In genomic region chr17:56762769-56763731, GRCm38 (mm10) we compare ENCODE assay signal across 7 mouse cellular contexts. TPM values are rescaled to one million over a fixed set of nuclear protein-coding genes. Genes with fewer than 3 reads are reported as not detected.
DNase-seq lines count a peak whose midpoint lies in the region; ATAC-seq lines count a peak whose summit lies in the region.

No protein-coding gene starts in this region.

- 51% methylated on average over 27 of the region's 27 CpGs for WGBS in embryonic facial prominence, embryonic 11.5 days
- 41% methylated on average over 27 of the region's 27 CpGs for WGBS in lung, embryonic 15.5 days

- peak; percentile 85 for DNase-seq in R1 (ENCODE audit: low read depth, low spot score)
- peak; percentile 73 for DNase-seq in embryonic facial prominence, embryonic 11.5 days (ENCODE audit: low spot score)
- peak; percentile 65 to 81 for DNase-seq in heart, postnatal 10 days
- peak; percentile 60 to 69 for DNase-seq in kidney, postnatal 4 days
- DNase-seq in retina, adult 2 months (ENCODE audit: low read depth, low spot score) = peak; percentile 61

- H3K36me3 ChIP-seq in embryonic facial prominence, embryonic 11.5 days (replicated peaks; ENCODE audit: control insufficient read depth, insufficient read depth, low read depth, low read length) = no peaks in the 10 kb centered on the region
- H3K36me3 ChIP-seq in lung, embryonic 15.5 days = peaks cover 7% of the 10 kb centered on the region

- H3K4me1 ChIP-seq in embryonic facial prominence, embryonic 11.5 days (ENCODE audit: control insufficient read depth, insufficient read depth, low read length) = peaks cover 3% of the 10 kb centered on the region; the same call in 1 of the 2 replicates
- peaks cover 55% of the 10 kb centered on the region for H3K4me1 ChIP-seq in lung, embryonic 15.5 days

- H3K9me3 ChIP-seq in embryonic facial prominence, embryonic 11.5 days (replicated peaks; ENCODE audit: control insufficient read depth, low read length) = no peaks in the 10 kb centered on the region
- H3K9me3 ChIP-seq in lung, embryonic 15.5 days = no peaks in the 10 kb centered on the region

- intact Hi-C loops in heart, postnatal 10 days (cut with DNase I) = loop anchor here (5.0 kb wide), 1 partner anchor 151 kb away; the partner anchor contains the start of gene Rpl36

- no peaks in the 10 kb centered on the region for H3K27me3 ChIP-seq in embryonic facial prominence, embryonic 11.5 days (ENCODE audit: control insufficient read depth, insufficient read depth, low read length)
- H3K27me3 ChIP-seq in lung, embryonic 15.5 days = peaks cover under 1% of the 10 kb centered on the region; the same call in 1 of the 2 replicates

- H3K4me2 ChIP-seq in embryonic facial prominence, embryonic 11.5 days (ENCODE audit: low read depth, low read length) = no peak overlapping the region; the same call in 1 of the 2 replicates
- H3K4me2 ChIP-seq in lung, embryonic 15.5 days = peak overlapping the region; percentile 89; the same call in 1 of the 2 replicates

- no peak overlapping the region; the same call in 1 of the 2 replicates for H3K9ac ChIP-seq in embryonic facial prominence, embryonic 11.5 days (replicated peaks; ENCODE audit: low read length)
- H3K9ac ChIP-seq in lung, embryonic 15.5 days = no peak overlapping the region

- no peak overlapping the region for H3K4me3 ChIP-seq in embryonic facial prominence, embryonic 11.5 days (ENCODE audit: low read depth, low read length)
- H3K4me3 ChIP-seq in lung, embryonic 15.5 days = no peak overlapping the region

- ATAC-seq in CD4-positive, CD25-positive, alpha-beta regulatory T cell, adult 4 months = peak; percentile 37
- ATAC-seq in embryonic facial prominence, embryonic 11.5 days (replicated peaks; ENCODE audit: insufficient number of reproducible peaks, low FRiP score, low TSS enrichment, low read depth) = no peak
- ATAC-seq in lung, embryonic 15.5 days (ENCODE audit: borderline replicate concordance, extremely low read depth, low FRiP score, low TSS enrichment) = no peak

- no peak overlapping the region for H3K27ac ChIP-seq in embryonic facial prominence, embryonic 11.5 days (replicated peaks; ENCODE audit: low read depth, low read length)
- H3K27ac ChIP-seq in lung, embryonic 15.5 days = peak overlapping the region; percentile 87

RNA-seq across cellular contexts. Expression of gene Dus3l, which starts 1.5 kb away (rescaled TPM):
- 10 to 100 TPM; 30.3 to 41.2 TPM for polyA plus RNA-seq in CD4-positive, CD25-positive, alpha-beta regulatory T cell, adult 4 months (2017; shearing (Covaris generic))
- polyA plus RNA-seq in embryonic facial prominence, embryonic 11.5 days (2014; fragmentation: Nextera tagmentation; extraction: Ambion mirVana) = 30.1 and 32.3 TPM in 2 replicates
- 10 to 100 TPM; 21.0 to 23.0 TPM for total RNA-seq in heart, postnatal 10 days (2021)
- 42.6 and 46.5 TPM in 2 replicates for polyA plus RNA-seq in lung, embryonic 15.5 days (2015; fragmentation: Nextera tagmentation; extraction: Ambion mirVana)

RNA-seq across cellular contexts. Expression of gene Nrtn, which starts 5.7 kb away (rescaled TPM):
- polyA plus RNA-seq in CD4-positive, CD25-positive, alpha-beta regulatory T cell, adult 4 months (2017; shearing (Covaris generic)) = not detected
- polyA plus RNA-seq in embryonic facial prominence, embryonic 11.5 days (2014; fragmentation: Nextera tagmentation; extraction: Ambion mirVana) = 6.7 and 7.8 TPM in 2 replicates
- total RNA-seq in heart, postnatal 10 days (2021) = 10 to 100 TPM; 19.0 to 21.0 TPM
- 9.4 and 9.5 TPM in 2 replicates for polyA plus RNA-seq in lung, embryonic 15.5 days (2015; fragmentation: Nextera tagmentation; extraction: Ambion mirVana)

RNA-seq across cellular contexts. Expression of gene Prr22, which starts 7.0 kb away (rescaled TPM):
- 1 to 10 TPM in 1 of 2 experiments, under 1 TPM in 1; 0.24 to 1.1 TPM for polyA plus RNA-seq in CD4-positive, CD25-positive, alpha-beta regulatory T cell, adult 4 months (2017; shearing (Covaris generic))
- 0.66 and 0.72 TPM in 2 replicates for polyA plus RNA-seq in embryonic facial prominence, embryonic 11.5 days (2014; fragmentation: Nextera tagmentation; extraction: Ambion mirVana)
- under 1 TPM; 0.27 to 0.43 TPM for total RNA-seq in heart, postnatal 10 days (2021)
- 1.0 and 1.2 TPM in 2 replicates for polyA plus RNA-seq in lung, embryonic 15.5 days (2015; fragmentation: Nextera tagmentation; extraction: Ambion mirVana)

RNA-seq across cellular contexts. Expression of gene Vmac, which starts 45.2 kb away (rescaled TPM):
- polyA plus RNA-seq in CD4-positive, CD25-positive, alpha-beta regulatory T cell, adult 4 months (2017; shearing (Covaris generic)) = 1 to 10 TPM; 5.8 to 8.2 TPM
- 14.7 and 15.5 TPM in 2 replicates for polyA plus RNA-seq in embryonic facial prominence, embryonic 11.5 days (2014; fragmentation: Nextera tagmentation; extraction: Ambion mirVana)
- total RNA-seq in heart, postnatal 10 days (2021) = 1 to 10 TPM; 5.4 to 9.8 TPM
- polyA plus RNA-seq in lung, embryonic 15.5 days (2015; fragmentation: Nextera tagmentation; extraction: Ambion mirVana) = 13.6 and 16.2 TPM in 2 replicates

RNA-seq across cellular contexts. Expression of gene Ndufa11, which starts 45.5 kb away (rescaled TPM):
- polyA plus RNA-seq in CD4-positive, CD25-positive, alpha-beta regulatory T cell, adult 4 months (2017; shearing (Covaris generic)) = 100 to 1,000 TPM; 225 to 227 TPM
- polyA plus RNA-seq in embryonic facial prominence, embryonic 11.5 days (2014; fragmentation: Nextera tagmentation; extraction: Ambion mirVana) = 352 and 362 TPM in 2 replicates
- total RNA-seq in heart, postnatal 10 days (2021) = 100 to 1,000 TPM; 794 to 859 TPM
- polyA plus RNA-seq in lung, embryonic 15.5 days (2015; fragmentation: Nextera tagmentation; extraction: Ambion mirVana) = 465 and 491 TPM in 2 replicates
